Mouse (Mus musculus) stomach, embryonic 14.5 days (tissue): ENCODE data around the gene Ell2. TPM values are rescaled to one million over a fixed set of nuclear protein-coding genes. Genes with fewer than 3 reads are reported as not detected.

ENCODE experiments used
- ATAC-seq: fragments of 200-750 bp; cut with Nextera tagmentation; 2 replicates; pipeline ENCODE4 v1.8.0; 2017; ENCODE audit warnings: low read depth, moderate TSS enrichment; ENCODE audit not compliant: insufficient number of reproducible peaks, insufficient read depth, low FRiP score
- H3K27ac ChIP-seq: fragments of 300-500 bp; sonication (generic); 2 replicates; pipeline ENCODE4 v1.5.1; 2014; ENCODE audit warnings: mild to moderate bottlenecking, low read length, moderate library complexity, mixed read lengths
- H3K27me3 ChIP-seq: fragments of 300-500 bp; sonication (generic); 2 replicates; pipeline ENCODE4 v1.6.1; 2014; ENCODE audit warnings: low read length, control low read depth, mixed read lengths; ENCODE audit not compliant: control insufficient read depth, insufficient read depth
- H3K36me3 ChIP-seq: fragments of 300-500 bp; sonication (generic); 2 replicates; pipeline ENCODE4 v1.6.1; 2014; ENCODE audit warnings: mild to moderate bottlenecking, control low read depth, low read length, moderate library complexity, mixed read lengths; ENCODE audit not compliant: control insufficient read depth, insufficient read depth
- H3K4me1 ChIP-seq: fragments of 300-500 bp; sonication (generic); 2 replicates; pipeline ENCODE4 v1.6.1; 2014; ENCODE audit warnings: low read length, control low read depth, mixed read lengths; ENCODE audit not compliant: control insufficient read depth, insufficient read depth
- H3K4me2 ChIP-seq: fragments of 300-500 bp; sonication (generic); replicated peaks from 2 replicates; pipeline ENCODE4 v1.6.1; 2014; ENCODE audit warnings: low read depth, low read length, control low read depth
- H3K4me3 ChIP-seq: fragments of 300-500 bp; sonication (generic); 2 replicates; pipeline ENCODE4 v1.5.1; 2014; ENCODE audit warnings: low read depth, low read length, control low read depth
- H3K9ac ChIP-seq: fragments of 300-500 bp; sonication (generic); replicated peaks from 2 replicates; pipeline ENCODE4 v1.6.1; 2014; ENCODE audit warnings: low read depth, mild to moderate bottlenecking, control low read depth, low read length, moderate library complexity, mixed read lengths
- H3K9me3 ChIP-seq: fragments of 300-500 bp; sonication (generic); 2 replicates; pipeline ENCODE4 v1.6.1; 2016; ENCODE audit warnings: low read depth, low read length, control low read depth; ENCODE audit not compliant: control insufficient read depth
- WGBS: fragments of 180-500 bp; shearing (Covaris S2); extraction: QIAGEN DNeasy Blood & Tissue Kit; methylation state at CpG from one replicate; pipeline ENCODE4 v1.1.7; 2014; 5-methylcytosine and 5-hydroxymethylcytosine counted together
- polyA plus RNA-seq: library from polyadenylated mRNA; unstranded; fragments of >200 nt; fragmentation: Nextera tagmentation; extraction: Ambion mirVana; gene quantifications from 2 replicates; pipeline ENCODE4 v1.2.1, GENCODE M21; 2014

Ell2 gene
- polyA plus RNA-seq, 1 experiment from 2014 or later, result 11.2 TPM

DNA sequence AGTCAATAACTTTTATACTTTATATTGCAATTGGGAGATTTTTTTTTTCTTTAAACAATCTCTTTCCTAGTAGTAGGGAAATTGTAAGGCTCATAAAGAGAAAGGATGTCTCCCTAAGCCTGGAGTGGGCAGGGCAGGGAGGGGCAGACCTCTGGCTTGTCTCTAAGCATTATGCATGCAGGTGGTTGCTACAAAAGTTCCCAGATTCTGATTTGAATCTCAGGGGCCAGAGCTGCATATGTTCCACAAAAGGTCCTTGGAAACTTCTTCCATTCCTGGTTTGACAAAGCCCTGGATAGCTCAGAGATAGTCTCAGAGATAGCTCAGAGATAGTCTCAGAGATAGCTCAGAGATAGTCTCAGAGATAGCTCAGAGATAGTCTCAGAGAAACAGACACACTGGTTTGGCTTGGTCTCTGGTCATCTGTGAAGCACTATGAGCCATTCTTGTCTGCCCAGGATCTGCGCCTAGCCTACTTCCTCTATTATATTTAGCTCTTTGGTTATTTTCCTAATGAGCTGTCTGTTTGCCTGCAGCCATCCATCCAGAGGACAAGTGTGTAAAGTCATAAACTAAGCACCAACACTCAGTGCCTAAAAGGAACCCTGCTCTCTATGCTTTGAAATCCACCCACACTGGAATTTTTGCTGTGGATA is 84.1 kb downstream of the Ell2 start:
- H3K36me3 ChIP-seq, result no peaks in the 10 kb centered on the region
- no peak overlapping the region for H3K4me2 ChIP-seq
- H3K4me1 ChIP-seq, result no peaks in the 10 kb centered on the region
- H3K27ac ChIP-seq, result no peak overlapping the region
- 70% methylated on average over 1 of the region's 1 CpGs for WGBS
- no peak overlapping the region for H3K4me3 ChIP-seq
- no peak for ATAC-seq
- no peaks in the 10 kb centered on the region for H3K9me3 ChIP-seq
- H3K27me3 ChIP-seq, result no peaks in the 10 kb centered on the region
- no peak overlapping the region for H3K9ac ChIP-seq

DNA sequence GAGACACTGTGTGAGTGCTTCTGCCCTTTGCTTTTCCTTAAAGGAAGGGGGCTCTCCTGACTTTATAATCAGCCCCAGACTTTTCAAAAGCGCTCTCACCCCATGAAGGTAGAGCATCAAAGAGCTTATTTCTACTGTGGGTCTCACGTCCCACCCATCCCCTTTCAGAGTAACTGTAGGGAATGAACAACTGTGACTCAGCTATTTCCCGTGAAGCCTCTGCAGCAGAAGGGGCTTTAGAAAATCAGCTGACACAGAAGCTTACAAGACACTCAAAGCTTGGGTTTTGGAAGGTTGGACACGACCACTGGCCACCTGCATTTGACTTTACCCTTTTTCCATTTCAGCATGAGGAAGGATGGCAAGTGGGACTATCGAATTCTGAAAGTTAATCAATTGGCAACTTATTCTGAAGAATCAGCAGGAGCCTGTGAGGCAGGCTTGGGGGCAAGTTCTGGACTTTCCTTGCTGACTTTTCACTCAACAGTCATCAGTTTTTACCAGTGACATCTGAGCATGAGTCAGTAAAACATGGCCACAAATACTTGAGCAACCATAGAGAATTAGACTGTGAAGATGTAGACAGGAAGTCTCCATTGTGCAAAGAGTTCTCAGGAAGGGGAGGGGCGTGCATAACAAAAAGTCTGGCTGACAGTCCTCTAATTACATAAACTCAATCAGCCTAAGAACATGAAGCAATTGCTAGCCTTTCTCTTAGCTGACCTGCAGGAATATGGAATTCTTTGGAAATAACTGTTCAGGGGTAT is 87.5 kb downstream of the Ell2 start:
- Histone ChIP-seq H3K4me2 (no peak overlapping the region), H3K27me3 (no peaks in the 10 kb centered on the region), H3K9me3 (no peaks in the 10 kb centered on the region), H3K9ac (no peak overlapping the region), H3K27ac (no peak overlapping the region), H3K4me3 (no peak overlapping the region), H3K36me3 (no peaks in the 10 kb centered on the region), H3K4me1 (no peaks in the 10 kb centered on the region)
- WGBS, result 60% methylated on average over 6 of the region's 6 CpGs
- ATAC-seq, result no peak

DNA sequence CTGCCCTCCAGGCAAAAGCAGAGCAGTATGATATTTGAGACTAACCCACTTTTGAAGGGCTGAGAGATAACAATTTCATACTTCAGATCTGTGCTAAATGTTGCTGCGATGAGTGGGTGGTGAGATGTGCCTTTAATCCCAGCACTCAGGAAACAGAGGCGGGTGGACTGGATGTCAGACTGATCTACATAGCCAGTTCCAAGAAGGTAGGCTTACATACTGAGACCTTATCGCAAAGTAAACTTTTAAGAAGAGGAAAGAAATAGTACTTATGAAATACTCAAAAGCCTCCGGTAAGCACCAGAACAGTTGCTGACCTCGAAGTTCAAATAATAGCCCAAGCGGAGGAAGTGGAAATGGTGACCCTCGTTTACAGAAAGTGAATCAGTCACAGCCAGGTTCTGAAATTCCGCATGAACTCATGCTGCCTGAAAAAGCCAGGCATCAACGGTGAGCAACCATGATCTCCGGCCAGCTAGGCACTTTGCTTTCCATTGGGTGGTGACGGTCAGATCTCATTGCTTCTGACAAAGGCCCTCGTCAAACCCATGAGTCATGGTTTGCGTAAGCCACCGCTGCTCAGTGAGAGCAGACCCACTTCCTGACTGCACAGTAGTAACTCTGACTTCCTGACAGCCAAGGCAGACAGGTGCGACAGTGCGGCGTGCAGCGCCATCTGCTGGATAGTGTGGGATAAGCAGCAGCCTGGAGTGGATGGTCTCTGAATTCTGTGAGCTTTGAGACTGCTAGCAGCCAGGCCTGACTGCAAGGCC is 91.0 kb downstream of the Ell2 start:
- no peaks in the 10 kb centered on the region for H3K4me1 ChIP-seq
- WGBS, result 21% methylated on average over 18 of the region's 18 CpGs
- H3K27me3 ChIP-seq, result no peaks in the 10 kb centered on the region
- H3K27ac ChIP-seq, result no peak overlapping the region; the same call in 1 of the 2 replicates
- H3K4me3 ChIP-seq, result peak overlapping the region; percentile 15; the same call in 1 of the 2 replicates
- no peak overlapping the region for H3K9ac ChIP-seq
- peak; percentile 97 for ATAC-seq
- peak overlapping the region; percentile 40 for H3K4me2 ChIP-seq
- no peaks in the 10 kb centered on the region for H3K36me3 ChIP-seq
- H3K9me3 ChIP-seq, result no peaks in the 10 kb centered on the region

- Histone ChIP-seq H3K9ac (no peak overlapping the region), H3K27me3 (no peaks in the 10 kb centered on the region), H3K27ac (no peak overlapping the region), H3K4me3 (no peak overlapping the region), H3K9me3 (no peaks in the 10 kb centered on the region), H3K4me1 (no peaks in the 10 kb centered on the region), H3K4me2 (no peak overlapping the region), H3K36me3 (no peaks in the 10 kb centered on the region)
- no peak for ATAC-seq
- WGBS, result 62% methylated on average over 7 of the region's 7 CpGs
These were observed 92.1 kb downstream of the Ell2 start for GRCm38 (mm10) chr13:75798413-75799302.

DNA sequence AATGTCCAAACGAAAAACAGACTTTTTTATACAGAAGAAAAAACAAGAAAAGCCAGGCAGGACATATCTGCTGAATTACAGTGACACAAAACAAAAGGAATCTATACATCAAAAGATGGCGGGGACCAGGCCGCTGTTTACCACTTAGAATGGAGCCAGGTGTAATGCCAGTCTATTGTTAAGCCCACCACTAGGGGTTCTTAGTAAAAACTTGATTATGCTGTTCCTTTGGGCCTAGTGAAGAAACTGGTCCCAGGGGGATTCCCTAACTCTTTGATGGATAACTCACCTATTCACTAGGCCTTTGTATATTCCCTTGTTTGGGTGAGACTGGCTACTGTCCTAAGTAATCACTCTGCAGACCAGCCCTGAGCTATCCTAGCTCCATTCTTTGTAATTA is 92.9 kb downstream of the Ell2 start:
- Histone ChIP-seq H3K4me3 (no peak overlapping the region), H3K36me3 (no peaks in the 10 kb centered on the region), H3K27ac (no peak overlapping the region), H3K27me3 (no peaks in the 10 kb centered on the region), H3K4me2 (no peak overlapping the region), H3K9me3 (no peaks in the 10 kb centered on the region), H3K4me1 (no peaks in the 10 kb centered on the region), H3K9ac (no peak overlapping the region)
- WGBS, result 87% methylated on average over 3 of the region's 3 CpGs
- no peak for ATAC-seq

GRCm38 (mm10) chr13:75807969-75808368 is 101.4 kb downstream of the Ell2 start:
- H3K27me3 ChIP-seq, result no peaks in the 10 kb centered on the region
- no peaks in the 10 kb centered on the region for H3K36me3 ChIP-seq
- WGBS, result 82% methylated on average over 1 of the region's 1 CpGs
- H3K4me1 ChIP-seq, result no peaks in the 10 kb centered on the region
- H3K4me3 ChIP-seq, result no peak overlapping the region
- no peaks in the 10 kb centered on the region for H3K9me3 ChIP-seq
- no peak overlapping the region for H3K27ac ChIP-seq
- ATAC-seq, result no peak
- no peak overlapping the region for H3K4me2 ChIP-seq
- no peak overlapping the region for H3K9ac ChIP-seq

DNA sequence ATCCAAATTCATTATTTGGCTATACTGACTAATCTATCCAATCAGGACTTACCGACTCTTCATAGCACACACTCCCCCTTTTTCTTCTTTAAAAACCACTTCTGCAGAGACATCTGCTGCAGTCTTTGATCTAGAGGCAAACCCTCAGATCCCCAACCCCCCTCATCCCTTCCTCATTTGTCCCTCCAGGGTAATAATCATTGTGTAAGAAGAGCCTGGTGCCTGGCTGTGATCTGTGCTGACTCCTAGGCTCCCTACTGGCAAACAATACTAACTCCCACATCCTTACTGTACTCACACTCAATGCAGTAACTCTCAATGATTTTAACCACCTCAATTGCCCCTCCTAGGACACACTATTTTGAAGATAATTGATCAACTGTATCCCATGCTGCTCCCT is 103.4 kb downstream of the Ell2 start:
- ATAC-seq, result no peak
- no peaks in the 10 kb centered on the region for H3K4me1 ChIP-seq
- WGBS, result 86% methylated on average over 1 of the region's 1 CpGs

GRCm38 (mm10) chr13:75817183-75817582 is 110.6 kb downstream of the Ell2 start:
- H3K4me2 ChIP-seq, result no peak overlapping the region
- no peak overlapping the region for H3K27ac ChIP-seq
- H3K4me3 ChIP-seq, result no peak overlapping the region
- ATAC-seq, result no peak
- WGBS, result 99% methylated on average over 2 of the region's 2 CpGs
- no peaks in the 10 kb centered on the region for H3K4me1 ChIP-seq
- H3K9ac ChIP-seq, result no peak overlapping the region
- no peaks in the 10 kb centered on the region for H3K9me3 ChIP-seq
- no peaks in the 10 kb centered on the region for H3K36me3 ChIP-seq
- H3K27me3 ChIP-seq, result no peaks in the 10 kb centered on the region

More for the DNA sequence above, 103.4 kb downstream of the Ell2 start:
- Histone ChIP-seq H3K4me3 (no peak overlapping the region), H3K9me3 (no peaks in the 10 kb centered on the region), H3K4me2 (no peak overlapping the region), H3K27ac (no peak overlapping the region), H3K36me3 (no peaks in the 10 kb centered on the region), H3K27me3 (no peaks in the 10 kb centered on the region), H3K9ac (no peak overlapping the region)
